Mouse (Mus musculus) neural tube, embryonic 15.5 days (tissue): Measurements from ENCODE around the gene Galnt9. TPM values are rescaled to one million over a fixed set of nuclear protein-coding genes. Genes with fewer than 3 reads are reported as not detected.

Experiments
- ATAC-seq: fragments of 200-750 bp; cut with Nextera tagmentation; 2 replicates; pipeline ENCODE4 v1.8.0; 2017; ENCODE audit warnings: mild to moderate bottlenecking, moderate TSS enrichment, moderate library complexity; ENCODE audit not compliant: low FRiP score
- H3K27ac ChIP-seq: fragments of 300-500 bp; sonication (generic); replicated peaks from 2 replicates; pipeline ENCODE4 v1.5.1; 2015; ENCODE audit warnings: mild to moderate bottlenecking, inconsistent platforms
- H3K27me3 ChIP-seq: fragments of 300-500 bp; sonication (generic); replicated peaks from 2 replicates; pipeline ENCODE4 v1.6.1; 2015; ENCODE audit warnings: inconsistent platforms
- H3K36me3 ChIP-seq: fragments of 300-500 bp; sonication (generic); 2 replicates; pipeline ENCODE4 v1.6.1; 2015; ENCODE audit warnings: inconsistent platforms
- H3K4me1 ChIP-seq: fragments of 300-500 bp; sonication (generic); 2 replicates; pipeline ENCODE4 v1.6.1; 2015; ENCODE audit warnings: inconsistent platforms
- H3K4me2 ChIP-seq: fragments of 300-500 bp; sonication (generic); 2 replicates; pipeline ENCODE4 v1.6.1; 2015; ENCODE audit warnings: inconsistent platforms, mild to moderate bottlenecking, moderate library complexity
- H3K4me3 ChIP-seq: fragments of 300-500 bp; sonication (generic); replicated peaks from 2 replicates; pipeline ENCODE4 v1.5.1; 2015; ENCODE audit warnings: mild to moderate bottlenecking, inconsistent platforms
- H3K9ac ChIP-seq: fragments of 300-500 bp; sonication (generic); replicated peaks from 2 replicates; pipeline ENCODE4 v1.6.1; 2015; ENCODE audit warnings: mild to moderate bottlenecking, inconsistent platforms
- H3K9me3 ChIP-seq: fragments of 300-500 bp; sonication (generic); replicated peaks from 2 replicates; pipeline ENCODE4 v1.6.1; 2016; ENCODE audit warnings: inconsistent platforms
- WGBS: fragments of 180-500 bp; shearing (Covaris S2); methylation state at CpG from one replicate; pipeline ENCODE4 v1.1.7; 2015; ENCODE audit warnings: mixed read lengths; 5-methylcytosine and 5-hydroxymethylcytosine counted together
- polyA plus RNA-seq: library from polyadenylated mRNA; unstranded; fragments of >200 nt; fragmentation: Nextera tagmentation; extraction: Ambion mirVana; gene quantifications from 2 replicates; pipeline ENCODE4 v1.2.1, GENCODE M21; 2015

Gene Galnt9
- polyA plus RNA-seq, result 19.4 and 23.3 TPM in 2 replicates

- ATAC-seq, result peak; percentile 90
- peaks cover 45% of the 10 kb centered on the region for H3K4me1 ChIP-seq
- peak within 1 kb of the TSS; percentile 59 for H3K9ac ChIP-seq
- peak within 1 kb of the TSS; percentile 63 for H3K4me3 ChIP-seq
- H3K4me2 ChIP-seq, result peak within 1 kb of the TSS; percentile 86
- peaks cover 34% of the 10 kb centered on the region for H3K27me3 ChIP-seq
- WGBS, result under 1% methylated on average over 65 of the region's 82 CpGs
- H3K9me3 ChIP-seq, result no peaks in the 10 kb centered on the region
- H3K36me3 ChIP-seq, result no peaks in the 10 kb centered on the region
- peak within 1 kb of the TSS; percentile 73 for H3K27ac ChIP-seq
Observed at GRCm38 (mm10) chr5:110543951-110544690, at the start of gene Galnt9. Gene Galnt9, plus strand, starts transcription at chr5:110544355.

GRCm38 (mm10) chr5:110494396-110494795 is 49.8 kb upstream of the Galnt9 start:
- no peak overlapping the region for H3K4me3 ChIP-seq
- no peaks in the 10 kb centered on the region for H3K27me3 ChIP-seq
- WGBS, result 45% methylated on average over 4 of the region's 4 CpGs
- no peaks in the 10 kb centered on the region for H3K9me3 ChIP-seq
- no peak overlapping the region for H3K9ac ChIP-seq
- H3K4me1 ChIP-seq, result peaks cover 18% of the 10 kb centered on the region; the same call in 1 of the 2 replicates
- no peaks in the 10 kb centered on the region for H3K36me3 ChIP-seq
- peak; percentile 29; the same call in 1 of the 2 replicates for ATAC-seq
- no peak overlapping the region for H3K4me2 ChIP-seq
- H3K27ac ChIP-seq, result 0 out of 2 replicates have a peak overlapping the region, but pooled peaks have one; percentile 48

- Histone ChIP-seq H3K4me2 (no peak overlapping the region), H3K9ac (no peak overlapping the region), H3K4me1 (peaks cover 18% of the 10 kb centered on the region; the same call in 1 of the 2 replicates), H3K27me3 (no peaks in the 10 kb centered on the region), H3K9me3 (no peaks in the 10 kb centered on the region), H3K36me3 (no peaks in the 10 kb centered on the region), H3K27ac (0 out of 2 replicates have a peak overlapping the region, but pooled peaks have one; percentile 48), H3K4me3 (no peak overlapping the region)
- WGBS, result 77% methylated on average over 6 of the region's 6 CpGs
- no peak for ATAC-seq
Observed at GRCm38 (mm10) chr5:110495051-110495450, 49.1 kb upstream of the Galnt9 start.

GRCm38 (mm10) chr5:110497556-110497955 is 46.6 kb upstream of the Galnt9 start:
- Histone ChIP-seq H3K27ac (no peak overlapping the region), H3K4me2 (no peak overlapping the region), H3K9me3 (no peaks in the 10 kb centered on the region), H3K27me3 (no peaks in the 10 kb centered on the region), H3K4me1 (peaks cover 18% of the 10 kb centered on the region; the same call in 1 of the 2 replicates), H3K9ac (no peak overlapping the region), H3K36me3 (no peaks in the 10 kb centered on the region), H3K4me3 (no peak overlapping the region)
- 61% methylated on average over 5 of the region's 5 CpGs for WGBS
- no peak for ATAC-seq

DNA sequence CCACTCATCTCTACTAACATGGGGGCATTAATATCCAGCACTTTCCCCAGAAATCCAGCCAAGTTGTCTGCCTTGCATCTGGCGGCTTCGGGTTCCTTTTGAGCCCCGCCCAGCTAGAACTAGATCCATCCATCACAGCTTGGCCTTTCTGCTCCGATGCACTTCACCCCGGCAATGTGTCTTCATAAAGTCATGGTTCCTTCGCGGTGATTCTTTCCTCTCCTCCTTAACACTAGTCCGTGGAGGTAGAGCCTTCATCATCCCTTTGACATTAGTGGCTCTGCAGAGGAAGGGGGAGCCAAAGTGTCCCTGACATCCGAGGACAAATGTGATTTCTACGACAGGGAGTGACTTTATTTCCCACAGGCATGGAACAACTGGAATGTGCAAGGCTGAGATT is 46.1 kb upstream of the Galnt9 start:
- peaks cover 18% of the 10 kb centered on the region; the same call in 1 of the 2 replicates for H3K4me1 ChIP-seq
- no peak overlapping the region for H3K4me3 ChIP-seq
- no peak overlapping the region for H3K27ac ChIP-seq
- no peaks in the 10 kb centered on the region for H3K9me3 ChIP-seq
- WGBS, result 19% methylated on average over 10 of the region's 10 CpGs
- H3K4me2 ChIP-seq, result no peak overlapping the region
- no peak for ATAC-seq
- H3K36me3 ChIP-seq, result no peaks in the 10 kb centered on the region
- H3K9ac ChIP-seq, result no peak overlapping the region
- H3K27me3 ChIP-seq, result no peaks in the 10 kb centered on the region

DNA sequence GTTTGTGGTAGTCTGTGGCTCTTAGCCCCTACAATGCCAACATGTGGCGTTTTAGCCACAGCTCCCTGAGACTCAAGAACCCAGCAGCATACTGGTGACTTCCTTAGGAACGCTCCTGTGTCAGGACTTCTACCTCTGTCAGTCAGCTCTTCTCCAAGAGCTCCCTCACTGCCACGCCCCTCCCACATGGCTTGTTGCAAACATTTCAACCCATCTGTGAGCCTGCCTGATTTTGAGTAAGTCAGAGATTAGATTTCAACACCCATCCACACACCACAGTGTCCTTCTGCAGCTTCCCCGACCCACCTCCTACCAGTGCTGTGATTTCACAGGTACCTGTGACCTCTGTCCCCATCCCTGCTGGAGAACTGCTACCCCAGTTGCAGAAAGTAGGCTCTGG is 43.9 kb upstream of the Galnt9 start:
- Histone ChIP-seq H3K9me3 (no peaks in the 10 kb centered on the region), H3K4me2 (no peak overlapping the region), H3K27me3 (no peaks in the 10 kb centered on the region), H3K4me3 (no peak overlapping the region), H3K9ac (no peak overlapping the region), H3K36me3 (no peaks in the 10 kb centered on the region), H3K4me1 (0 out of 2 replicates have a peak, but pooled peaks cover 7% of the 10 kb centered on the region), H3K27ac (no peak overlapping the region)
- 80% methylated on average over 4 of the region's 4 CpGs for WGBS
- no peak for ATAC-seq

GRCm38 (mm10) chr5:110503361-110503760 is 40.8 kb upstream of the Galnt9 start:
- no peak for ATAC-seq
- Histone ChIP-seq H3K36me3 (no peaks in the 10 kb centered on the region), H3K9me3 (no peaks in the 10 kb centered on the region), H3K4me3 (no peak overlapping the region), H3K27me3 (no peaks in the 10 kb centered on the region), H3K9ac (no peak overlapping the region), H3K27ac (no peak overlapping the region), H3K4me2 (no peak overlapping the region), H3K4me1 (peaks cover 13% of the 10 kb centered on the region)
- WGBS, result 94% methylated on average over 3 of the region's 3 CpGs

GRCm38 (mm10) chr5:110505611-110506294 is 38.4 kb upstream of the Galnt9 start:
- Histone ChIP-seq H3K9me3 (no peaks in the 10 kb centered on the region), H3K9ac (no peak overlapping the region), H3K27me3 (no peaks in the 10 kb centered on the region), H3K36me3 (no peaks in the 10 kb centered on the region), H3K4me2 (0 out of 2 replicates have a peak overlapping the region, but pooled peaks have one; percentile 6), H3K4me1 (peaks cover 11% of the 10 kb centered on the region), H3K4me3 (no peak overlapping the region), H3K27ac (no peak overlapping the region)
- no peak for ATAC-seq
- 50% methylated on average over 10 of the region's 10 CpGs for WGBS

DNA sequence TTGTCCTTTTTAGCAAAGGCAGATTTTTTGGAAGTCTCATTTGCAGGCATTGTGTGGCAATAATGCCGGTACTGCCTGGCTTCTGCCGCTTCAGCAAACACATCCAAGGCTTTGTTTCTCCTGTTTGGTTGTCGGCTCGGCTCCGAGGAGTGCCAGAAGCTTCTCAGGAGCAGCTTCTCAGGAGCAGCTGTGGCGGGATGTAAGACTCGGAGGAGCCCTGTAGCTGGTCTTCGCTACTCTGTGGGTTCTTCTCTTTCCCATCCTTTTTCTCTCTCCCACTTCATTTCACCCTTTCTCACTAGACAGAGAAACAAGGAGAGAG is 37.9 kb upstream of the Galnt9 start:
- ATAC-seq, result no peak
- Histone ChIP-seq H3K4me3 (no peak overlapping the region), H3K36me3 (no peaks in the 10 kb centered on the region), H3K9ac (no peak overlapping the region), H3K27me3 (no peaks in the 10 kb centered on the region), H3K27ac (no peak overlapping the region), H3K4me1 (peaks cover 11% of the 10 kb centered on the region), H3K9me3 (no peaks in the 10 kb centered on the region), H3K4me2 (0 out of 2 replicates have a peak overlapping the region, but pooled peaks have one; percentile 6)
- 35% methylated on average over 8 of the region's 8 CpGs for WGBS

DNA sequence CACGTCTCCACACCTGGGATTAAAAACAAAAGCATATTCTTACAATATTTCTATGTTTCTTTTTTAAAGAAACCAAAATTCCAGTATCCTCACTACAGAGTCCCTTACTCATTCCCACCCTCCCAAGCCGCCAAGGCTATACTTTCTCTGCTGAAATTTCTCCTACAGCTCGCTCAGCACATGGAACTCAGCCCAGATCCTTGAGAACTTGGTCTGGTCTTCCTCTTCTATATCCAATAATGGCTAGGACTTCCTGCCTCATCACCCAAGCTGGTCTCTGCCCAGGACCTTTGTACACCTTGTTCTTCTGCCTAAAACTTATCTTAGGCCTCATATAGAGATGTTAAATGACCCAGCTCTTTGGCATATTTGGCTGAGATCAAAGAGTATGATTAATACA is 37.3 kb upstream of the Galnt9 start:
- Histone ChIP-seq H3K9ac (no peak overlapping the region), H3K9me3 (no peaks in the 10 kb centered on the region), H3K36me3 (no peaks in the 10 kb centered on the region), H3K27ac (no peak overlapping the region), H3K4me2 (no peak overlapping the region), H3K27me3 (no peaks in the 10 kb centered on the region), H3K4me1 (peaks cover 11% of the 10 kb centered on the region), H3K4me3 (no peak overlapping the region)
- WGBS, result 79% methylated on average over 3 of the region's 3 CpGs
- no peak for ATAC-seq

GRCm38 (mm10) chr5:110507943-110508342 is 36.2 kb upstream of the Galnt9 start:
- no peak for ATAC-seq
- Histone ChIP-seq H3K27me3 (no peaks in the 10 kb centered on the region), H3K4me2 (no peak overlapping the region), H3K27ac (no peak overlapping the region), H3K9ac (no peak overlapping the region), H3K36me3 (no peaks in the 10 kb centered on the region), H3K4me1 (peaks cover 11% of the 10 kb centered on the region), H3K9me3 (no peaks in the 10 kb centered on the region), H3K4me3 (no peak overlapping the region)
- 90% methylated on average over 3 of the region's 3 CpGs for WGBS

GRCm38 (mm10) chr5:110510357-110510756 is 33.8 kb upstream of the Galnt9 start:
- Histone ChIP-seq H3K4me3 (no peak overlapping the region), H3K4me1 (peaks cover 10% of the 10 kb centered on the region), H3K36me3 (no peaks in the 10 kb centered on the region), H3K9me3 (no peaks in the 10 kb centered on the region), H3K9ac (no peak overlapping the region), H3K27me3 (no peaks in the 10 kb centered on the region), H3K27ac (no peak overlapping the region), H3K4me2 (no peak overlapping the region)
- ATAC-seq, result no peak
- 79% methylated on average over 6 of the region's 6 CpGs for WGBS
